Mouse (Mus musculus) neural tube, embryonic 15.5 days (tissue): ENCODE measurements around the gene Copz1. TPM values are rescaled to one million over a fixed set of nuclear protein-coding genes. Genes with fewer than 3 reads are reported as not detected.

Source experiments
- ATAC-seq: fragments of 200-750 bp; cut with Nextera tagmentation; 2 replicates; pipeline ENCODE4 v1.8.0; 2017; ENCODE audit warnings: mild to moderate bottlenecking, moderate TSS enrichment, moderate library complexity; ENCODE audit not compliant: low FRiP score
- H3K27ac ChIP-seq: fragments of 300-500 bp; sonication (generic); replicated peaks from 2 replicates; pipeline ENCODE4 v1.5.1; 2015; ENCODE audit warnings: mild to moderate bottlenecking, inconsistent platforms
- H3K27me3 ChIP-seq: fragments of 300-500 bp; sonication (generic); replicated peaks from 2 replicates; pipeline ENCODE4 v1.6.1; 2015; ENCODE audit warnings: inconsistent platforms
- H3K36me3 ChIP-seq: fragments of 300-500 bp; sonication (generic); 2 replicates; pipeline ENCODE4 v1.6.1; 2015; ENCODE audit warnings: inconsistent platforms
- H3K4me1 ChIP-seq: fragments of 300-500 bp; sonication (generic); 2 replicates; pipeline ENCODE4 v1.6.1; 2015; ENCODE audit warnings: inconsistent platforms
- H3K4me2 ChIP-seq: fragments of 300-500 bp; sonication (generic); 2 replicates; pipeline ENCODE4 v1.6.1; 2015; ENCODE audit warnings: inconsistent platforms, mild to moderate bottlenecking, moderate library complexity
- H3K4me3 ChIP-seq: fragments of 300-500 bp; sonication (generic); replicated peaks from 2 replicates; pipeline ENCODE4 v1.5.1; 2015; ENCODE audit warnings: mild to moderate bottlenecking, inconsistent platforms
- H3K9ac ChIP-seq: fragments of 300-500 bp; sonication (generic); replicated peaks from 2 replicates; pipeline ENCODE4 v1.6.1; 2015; ENCODE audit warnings: mild to moderate bottlenecking, inconsistent platforms
- H3K9me3 ChIP-seq: fragments of 300-500 bp; sonication (generic); replicated peaks from 2 replicates; pipeline ENCODE4 v1.6.1; 2016; ENCODE audit warnings: inconsistent platforms
- WGBS: fragments of 180-500 bp; shearing (Covaris S2); methylation state at CpG from one replicate; pipeline ENCODE4 v1.1.7; 2015; ENCODE audit warnings: mixed read lengths; 5-methylcytosine and 5-hydroxymethylcytosine counted together
- polyA plus RNA-seq: library from polyadenylated mRNA; unstranded; fragments of >200 nt; fragmentation: Nextera tagmentation; extraction: Ambion mirVana; gene quantifications from 2 replicates; pipeline ENCODE4 v1.2.1, GENCODE M21; 2015

The Copz1 gene
- polyA plus RNA-seq = 190 and 207 TPM in 2 replicates

DNA sequence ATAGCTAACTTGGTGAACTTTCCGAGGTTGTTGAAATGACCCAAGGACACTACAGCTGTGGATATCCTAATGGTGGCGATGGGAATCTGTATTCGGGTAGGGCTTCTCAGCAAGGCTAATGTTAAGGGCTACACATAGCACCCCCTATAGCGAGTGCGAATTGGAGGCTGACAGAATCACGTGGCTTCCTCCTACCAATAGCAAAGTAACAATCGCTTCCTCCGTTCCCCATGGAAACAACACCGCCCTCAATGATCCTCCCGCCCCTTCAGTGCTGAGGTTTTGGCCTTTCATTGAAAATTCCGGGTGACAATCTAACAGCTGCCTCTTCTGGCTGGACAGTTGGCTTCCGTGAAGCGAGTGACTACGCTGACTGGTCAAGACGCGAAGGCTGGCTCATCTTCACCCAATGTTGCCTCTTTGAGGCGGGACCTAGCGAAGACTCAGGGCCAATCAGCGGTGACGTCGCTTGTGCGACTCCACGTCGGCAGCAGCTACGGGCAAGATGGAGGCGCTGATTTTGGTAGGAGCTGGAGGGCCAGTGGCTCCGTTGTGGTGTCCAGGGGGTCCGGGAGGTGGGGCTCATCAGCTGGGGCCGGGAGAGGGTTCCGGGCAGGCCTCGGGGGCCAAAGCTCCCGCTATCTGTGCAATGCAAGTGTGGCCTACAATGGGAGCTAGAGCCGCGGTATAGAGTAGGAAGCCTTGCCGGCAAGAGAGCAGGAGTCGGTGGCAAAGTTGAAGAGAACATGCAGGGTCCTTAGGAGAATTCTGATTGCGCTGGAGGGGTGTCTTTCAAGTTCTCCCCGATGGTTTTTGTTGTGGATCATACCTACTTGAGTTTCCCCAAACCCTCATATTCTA is at the start of gene Copz1:
TSS of gene Copz1 (plus strand) at position 296 of the 861 bp plus-strand sequence.
- H3K9me3 ChIP-seq = no peaks in the 10 kb centered on the region
- peak within 1 kb of the TSS; percentile 81 for H3K27ac ChIP-seq
- peak; percentile 99 for ATAC-seq
- peak within 1 kb of the TSS; percentile 93 for H3K9ac ChIP-seq
- peak within 1 kb of the TSS; percentile 96 for H3K4me3 ChIP-seq
- H3K27me3 ChIP-seq = no peaks in the 10 kb centered on the region
- H3K4me2 ChIP-seq = peak within 1 kb of the TSS; percentile 72
- H3K36me3 ChIP-seq = no peaks in the 10 kb centered on the region
- H3K4me1 ChIP-seq = peaks cover 25% of the 10 kb centered on the region
- WGBS = under 1% methylated on average over 38 of the region's 38 CpGs

DNA sequence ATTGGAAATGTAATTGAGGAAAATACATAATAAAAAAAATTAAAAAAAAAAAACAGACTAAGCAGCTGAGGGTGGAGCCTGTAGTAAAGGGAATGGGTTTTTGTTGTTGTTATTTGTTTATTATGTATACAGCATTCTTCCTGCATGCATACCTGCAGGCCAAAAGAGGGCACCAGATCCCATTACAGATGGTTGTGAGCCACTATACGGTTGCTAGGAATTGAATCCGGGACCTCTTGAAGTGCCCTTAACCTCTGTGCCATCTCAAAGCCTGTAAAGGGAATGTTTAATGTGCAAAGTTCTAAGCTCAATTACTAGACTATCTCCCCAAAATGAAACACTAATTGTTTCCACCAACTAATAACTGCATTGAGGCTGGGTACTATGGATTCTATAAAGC is 48.4 kb upstream of the Copz1 start:
- Histone ChIP-seq H3K9ac (no peak overlapping the region), H3K27ac (no peak overlapping the region), H3K4me1 (peaks cover 18% of the 10 kb centered on the region; the same call in 1 of the 2 replicates), H3K9me3 (no peaks in the 10 kb centered on the region), H3K4me2 (no peak overlapping the region), H3K36me3 (no peaks in the 10 kb centered on the region), H3K27me3 (no peaks in the 10 kb centered on the region), H3K4me3 (no peak overlapping the region)
- no peak for ATAC-seq
- whole genome bisulfite sequencing = 83% methylated on average over 2 of the region's 2 CpGs

DNA sequence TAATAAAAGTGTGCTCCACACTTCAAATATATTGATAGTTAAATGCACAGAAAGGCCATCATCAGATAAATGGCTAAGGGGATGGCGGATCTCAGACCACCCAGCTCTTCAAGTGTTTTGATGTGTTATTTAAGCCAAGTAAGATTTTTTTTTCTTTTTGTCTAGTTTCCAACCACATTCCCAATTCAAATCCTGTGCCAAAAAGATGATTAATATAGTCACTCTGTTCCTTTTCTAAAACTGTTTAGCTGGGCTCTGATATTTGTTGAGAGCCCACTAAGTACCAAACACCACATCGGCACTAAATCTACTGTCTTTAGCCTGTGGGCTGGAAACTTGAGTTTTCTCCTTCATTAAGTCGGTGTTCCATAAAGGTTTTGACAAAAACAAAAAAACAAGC is 45.5 kb upstream of the Copz1 start:
- no peak overlapping the region for H3K27ac ChIP-seq

DNA sequence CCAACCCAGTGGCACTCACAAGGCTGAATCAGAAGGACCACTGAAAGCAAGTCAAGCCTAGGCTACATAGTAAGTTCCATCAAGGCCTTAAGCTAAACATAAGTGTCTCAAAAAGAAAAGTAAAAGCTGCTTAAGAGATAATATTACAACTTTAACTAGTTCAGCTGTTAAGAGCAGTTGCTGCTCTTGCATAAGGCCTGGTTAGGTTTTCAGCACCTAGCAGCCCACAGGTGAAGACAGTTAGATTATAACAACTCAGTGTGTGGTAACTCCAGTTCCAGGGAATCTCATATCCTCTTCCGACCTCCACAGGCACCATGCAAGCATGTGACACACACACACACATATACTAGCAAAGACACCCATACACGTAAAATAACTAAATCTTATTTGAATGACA is 44.9 kb upstream of the Copz1 start:
- Histone ChIP-seq H3K36me3 (no peaks in the 10 kb centered on the region), H3K9ac (no peak overlapping the region), H3K27ac (no peak overlapping the region), H3K27me3 (no peaks in the 10 kb centered on the region), H3K4me1 (0 out of 2 replicates have a peak, but pooled peaks cover 8% of the 10 kb centered on the region), H3K4me3 (no peak overlapping the region), H3K4me2 (no peak overlapping the region), H3K9me3 (no peaks in the 10 kb centered on the region)
- WGBS = 90% methylated on average over 2 of the region's 2 CpGs
- no peak for ATAC-seq

More for the DNA sequence above, 45.5 kb upstream of the Copz1 start:
- H3K9me3 ChIP-seq = no peaks in the 10 kb centered on the region
- H3K27me3 ChIP-seq = no peaks in the 10 kb centered on the region
- WGBS = 75% methylated on average over 3 of the region's 3 CpGs
- H3K4me3 ChIP-seq = no peak overlapping the region
- H3K4me1 ChIP-seq = 0 out of 2 replicates have a peak, but pooled peaks cover 8% of the 10 kb centered on the region
- ATAC-seq = no peak
- H3K36me3 ChIP-seq = no peaks in the 10 kb centered on the region
- H3K4me2 ChIP-seq = no peak overlapping the region
- no peak overlapping the region for H3K9ac ChIP-seq

DNA sequence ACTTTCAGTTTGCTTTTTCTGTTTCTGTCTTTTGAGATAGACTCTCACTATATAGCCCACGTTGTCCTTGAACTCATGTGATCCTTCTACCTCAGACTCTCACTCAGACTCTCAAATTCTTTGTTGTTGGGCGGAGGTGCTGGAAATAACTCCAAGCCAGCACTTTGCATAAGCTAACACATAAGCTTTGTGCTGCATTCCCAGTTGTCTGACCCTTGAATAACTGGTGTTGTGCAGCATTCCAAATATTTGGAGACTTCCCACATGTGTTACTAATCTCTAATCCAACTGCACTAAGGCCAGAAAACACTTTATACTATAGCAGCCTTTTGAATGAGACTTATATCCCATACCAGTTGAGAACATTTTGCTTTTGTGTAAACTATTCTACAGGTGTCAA is 43.6 kb upstream of the Copz1 start:
- no peak for ATAC-seq
- no peaks in the 10 kb centered on the region for H3K36me3 ChIP-seq
- H3K9ac ChIP-seq = no peak overlapping the region
- H3K27me3 ChIP-seq = no peaks in the 10 kb centered on the region
- H3K4me3 ChIP-seq = no peak overlapping the region
- H3K4me1 ChIP-seq = 0 out of 2 replicates have a peak, but pooled peaks cover 8% of the 10 kb centered on the region
- H3K4me2 ChIP-seq = no peak overlapping the region
- no peak overlapping the region for H3K27ac ChIP-seq
- H3K9me3 ChIP-seq = no peaks in the 10 kb centered on the region
- WGBS = 81% methylated on average over 2 of the region's 2 CpGs

DNA sequence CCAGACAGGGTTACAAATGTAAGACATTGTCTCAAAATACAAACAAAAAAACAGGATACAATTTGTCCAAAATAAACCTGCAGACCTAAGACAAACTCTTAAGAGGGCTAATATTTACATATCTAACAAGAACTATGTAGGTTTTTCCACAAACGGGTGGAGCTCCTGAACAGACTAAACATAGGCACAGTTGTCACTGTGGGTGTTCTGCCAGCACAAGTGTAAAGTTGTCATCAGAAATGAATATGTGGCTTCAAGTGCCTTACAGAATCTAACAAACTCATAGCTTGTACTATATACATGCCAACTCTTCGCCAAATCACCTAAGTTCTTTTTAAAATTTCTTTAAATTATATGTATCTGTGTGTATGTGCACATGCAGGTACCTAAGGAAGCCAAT is 39.4 kb upstream of the Copz1 start:
- Histone ChIP-seq H3K4me3 (no peak overlapping the region), H3K27me3 (no peaks in the 10 kb centered on the region), H3K9me3 (no peaks in the 10 kb centered on the region), H3K4me2 (no peak overlapping the region), H3K9ac (no peak overlapping the region), H3K27ac (no peak overlapping the region), H3K36me3 (peaks cover 9% of the 10 kb centered on the region; the same call in 1 of the 2 replicates), H3K4me1 (peaks cover 7% of the 10 kb centered on the region)
- 93% methylated on average over 2 of the region's 2 CpGs for WGBS
- ATAC-seq = no peak

DNA sequence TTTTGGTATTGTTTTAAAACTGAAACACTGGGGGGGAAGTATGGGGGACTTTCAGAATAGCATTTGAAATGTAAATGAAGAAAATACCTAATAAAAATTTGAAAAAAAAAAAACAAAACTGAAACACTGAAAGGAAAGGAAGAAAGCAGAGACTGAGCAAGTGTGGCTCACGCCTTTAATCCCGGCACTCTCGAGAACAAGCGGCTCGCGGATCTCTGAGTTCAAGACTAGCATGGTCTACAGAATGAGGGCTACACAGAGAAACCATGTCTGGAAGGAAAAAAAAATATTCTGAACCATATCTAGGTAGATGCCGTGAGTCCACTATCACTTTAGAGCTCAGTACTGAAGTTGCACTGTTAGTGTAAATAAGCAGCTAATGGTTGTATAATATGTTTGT is 35.2 kb upstream of the Copz1 start:
- WGBS = 94% methylated on average over 7 of the region's 7 CpGs
- H3K27ac ChIP-seq = no peak overlapping the region

DNA sequence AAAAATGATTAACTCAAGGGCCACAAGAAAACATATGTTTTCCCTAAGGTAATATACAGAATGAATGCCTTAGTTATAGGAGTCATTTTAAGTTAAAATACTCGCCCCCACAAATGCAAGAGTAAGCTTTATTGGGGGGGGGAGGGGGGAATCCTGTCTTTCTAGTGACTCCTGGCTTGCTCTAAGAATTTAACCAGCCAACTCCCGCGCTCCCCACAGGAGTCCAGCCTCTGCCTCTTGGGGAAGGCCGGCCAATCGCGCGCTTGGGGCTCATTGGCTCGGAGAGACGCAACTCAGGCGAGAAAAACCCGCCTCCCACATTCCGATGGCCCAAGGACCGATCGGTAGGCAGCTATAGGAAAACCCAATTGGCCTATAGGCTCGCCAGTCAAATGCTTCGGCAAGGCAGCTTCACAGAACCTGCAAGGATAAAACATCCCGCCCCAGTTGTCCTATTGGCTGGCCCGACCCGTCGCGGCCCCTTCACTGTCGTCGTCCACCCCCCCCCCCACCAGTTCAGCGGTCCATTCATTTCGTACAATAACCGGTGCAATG is 33.3 kb upstream of the Copz1 start:
- WGBS = 0% methylated on average over 26 of the region's 26 CpGs
- ATAC-seq = peak; percentile 86
- Histone ChIP-seq H3K4me1 (peaks cover 47% of the 10 kb centered on the region), H3K9ac (peak overlapping the region; percentile 57), H3K27ac (peak overlapping the region; percentile 91), H3K4me2 (peak overlapping the region; percentile 78), H3K36me3 (peaks cover 30% of the 10 kb centered on the region), H3K27me3 (no peaks in the 10 kb centered on the region), H3K4me3 (peak overlapping the region; percentile 66), H3K9me3 (no peaks in the 10 kb centered on the region)

More for the DNA sequence above, 35.2 kb upstream of the Copz1 start:
- H3K4me3 ChIP-seq = no peak overlapping the region
- H3K36me3 ChIP-seq = peaks cover 12% of the 10 kb centered on the region
- ATAC-seq = no peak
- no peaks in the 10 kb centered on the region for H3K27me3 ChIP-seq
- H3K4me2 ChIP-seq = no peak overlapping the region
- no peaks in the 10 kb centered on the region for H3K9me3 ChIP-seq
- no peak overlapping the region for H3K9ac ChIP-seq
- H3K4me1 ChIP-seq = peaks cover 29% of the 10 kb centered on the region

DNA sequence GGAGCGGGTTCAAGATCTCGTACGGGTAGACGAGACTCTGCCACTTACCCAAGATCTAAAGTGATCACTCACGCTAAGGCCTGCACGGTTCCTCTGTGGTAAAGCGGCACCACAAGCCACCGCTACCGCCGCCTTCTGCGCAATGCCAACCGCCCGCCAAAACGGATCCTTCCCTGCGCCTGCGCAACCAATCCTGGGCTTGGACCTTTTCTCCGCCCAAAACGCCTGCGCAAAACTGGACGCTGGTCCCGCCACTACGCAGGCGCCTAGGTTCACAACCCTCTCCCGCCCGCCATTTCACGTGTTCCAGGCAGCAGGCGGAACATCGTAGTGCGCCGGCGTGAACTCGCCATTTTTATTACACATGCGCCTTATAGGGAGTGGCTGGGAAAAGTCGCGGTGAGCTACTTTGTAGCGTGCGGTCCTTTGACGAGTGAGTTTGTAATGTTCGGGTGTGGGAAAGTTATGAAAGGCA is 32.8 kb upstream of the Copz1 start, which contains the start of gene Cbx5:
TSS of gene Cbx5 (minus strand) at position 132 of the 475 bp plus-strand sequence.
- under 1% methylated on average over 39 of the region's 39 CpGs for WGBS
- Histone ChIP-seq H3K4me2 (peak within 1 kb of the TSS; percentile 78), H3K9me3 (no peaks in the 10 kb centered on the region), H3K9ac (peak within 1 kb of the TSS; percentile 78), H3K4me3 (peak within 1 kb of the TSS; percentile 66), H3K36me3 (peaks cover 29% of the 10 kb centered on the region), H3K4me1 (peaks cover 47% of the 10 kb centered on the region), H3K27me3 (no peaks in the 10 kb centered on the region), H3K27ac (peak within 1 kb of the TSS; percentile 91)
- ATAC-seq = peak; percentile 93

DNA sequence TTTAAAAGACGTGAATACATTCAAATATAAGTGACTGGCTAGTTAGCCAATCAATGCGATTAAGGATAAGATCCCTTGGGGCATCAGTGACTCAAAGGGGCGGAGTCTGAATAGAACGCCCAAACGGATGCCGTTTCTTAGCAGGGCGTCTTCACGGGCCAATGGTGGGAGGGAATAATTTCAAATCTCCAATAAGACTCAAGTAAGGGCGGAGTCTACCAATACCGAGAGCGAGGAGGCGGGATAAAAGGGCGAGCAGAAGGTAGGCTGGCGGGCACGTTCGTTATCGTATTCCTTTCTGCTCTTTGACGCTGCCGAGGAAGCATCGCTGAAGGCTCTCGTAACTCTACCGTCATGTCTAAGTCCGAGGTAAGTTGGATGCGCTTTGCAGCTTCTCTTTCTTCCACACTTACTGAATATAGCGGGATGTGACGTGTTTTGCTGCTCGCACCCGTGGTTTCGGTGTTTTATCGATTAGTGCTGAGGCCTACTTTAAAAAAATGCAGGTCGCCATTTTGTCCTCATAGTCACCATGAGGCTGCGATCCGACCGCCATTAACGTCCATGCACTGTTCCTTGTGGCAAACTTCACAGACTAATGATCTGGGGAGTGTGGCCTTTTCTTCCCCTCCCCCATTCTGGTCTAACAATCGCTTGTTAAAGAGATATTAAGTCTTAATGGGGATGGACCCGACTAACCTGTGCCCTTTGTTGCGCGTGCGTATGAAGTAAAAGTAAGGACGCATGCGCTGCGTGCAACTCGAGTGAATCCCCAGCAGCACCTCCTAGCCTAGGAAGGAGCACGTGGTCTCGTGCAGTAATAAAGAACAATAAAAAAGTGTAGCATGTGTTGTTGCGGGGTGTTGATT is 32.1 kb upstream of the Copz1 start, which contains the start of gene Hnrnpa1:
TSS of gene Hnrnpa1 (plus strand) at position 273 of the 869 bp plus-strand sequence.
- Histone ChIP-seq H3K27ac (peak within 1 kb of the TSS; percentile 91), H3K9ac (peak within 1 kb of the TSS; percentile 78), H3K4me1 (peaks cover 52% of the 10 kb centered on the region), H3K36me3 (peaks cover 30% of the 10 kb centered on the region), H3K27me3 (no peaks in the 10 kb centered on the region), H3K4me3 (peak within 1 kb of the TSS; percentile 66), H3K9me3 (no peaks in the 10 kb centered on the region), H3K4me2 (peak within 1 kb of the TSS; percentile 78)
- under 1% methylated on average over 47 of the region's 47 CpGs for WGBS
- ATAC-seq = peak; percentile 94
